In genomic region chr8:69821971-69822385, GRCm38 (mm10) we compare ENCODE assay signal across 8 mouse cellular contexts. TPM values are rescaled to one million over a fixed set of nuclear protein-coding genes. Genes with fewer than 3 reads are reported as not detected.
A peak's percentile ranks its signal among the peaks of the same experiment; 100 is the strongest.
DNase-seq lines count a peak whose midpoint lies in the region; ATAC-seq and TF ChIP-seq lines count a peak whose summit lies in the region.

No protein-coding gene starts in this region.

- no peak for TF ChIP-seq CTCF in heart, adult 2 months (IDR thresholded peaks at IDR 0.05)
- TF ChIP-seq CTCF in MEL (IDR thresholded peaks at IDR 0.05 in 2 of 3, conservative IDR thresholded peaks at IDR 0.05 in 1 of 3; ENCODE audit: control insufficient read depth in 1 of 3, insufficient read depth in 1 of 3, low read depth in 2 of 3, low read length in 3 of 3, poor library complexity in 1 of 3, severe bottlenecking in 1 of 3) = no peak
- TF ChIP-seq CTCF in intestine, postnatal 0 days (IDR thresholded peaks at IDR 0.05; ENCODE audit: low read depth) = no peak

- peaks cover 2% of the 10 kb centered on the region; the same call in 1 of the 2 replicates for H3K4me1 ChIP-seq in heart, adult 2 months (ENCODE audit: control insufficient read depth, insufficient read depth, low read length)
- 0 out of 4 replicates have a peak, but pooled peaks cover 0 to 2% of the 10 kb centered on the region in 2 experiments for H3K4me1 ChIP-seq in MEL (ENCODE audit: control insufficient read depth in 1 of 2, insufficient read depth in 2 of 2, low read length in 2 of 2)
- H3K4me1 ChIP-seq in embryonic facial prominence, embryonic 15.5 days = peaks cover 29% of the 10 kb centered on the region
- H3K4me1 ChIP-seq in intestine, postnatal 0 days (replicated peaks; ENCODE audit: control insufficient read depth, insufficient read depth, low read length) = no peaks in the 10 kb centered on the region
- H3K4me1 ChIP-seq in lung, embryonic 16.5 days (replicated peaks; ENCODE audit: control insufficient read depth, insufficient read depth, low read length) = peaks cover 4% of the 10 kb centered on the region
- H3K4me1 ChIP-seq in stomach, embryonic 14.5 days (ENCODE audit: control insufficient read depth, insufficient read depth, low read length) = 0 out of 2 replicates have a peak, but pooled peaks cover 4% of the 10 kb centered on the region

- peak overlapping the region; percentile 56 for H3K9ac ChIP-seq in heart, adult 2 months (ENCODE audit: low read depth, low read length)
- peak overlapping the region; percentile 55 for H3K9ac ChIP-seq in MEL (ENCODE audit: control insufficient read depth, low read depth, low read length, poor library complexity, severe bottlenecking)
- peak overlapping the region; percentile 69 for H3K9ac ChIP-seq in embryonic facial prominence, embryonic 15.5 days
- peak overlapping the region; percentile 53 for H3K9ac ChIP-seq in intestine, postnatal 0 days (ENCODE audit: low read depth, low read length)
- H3K9ac ChIP-seq in lung, embryonic 16.5 days (ENCODE audit: low read length) = peak overlapping the region; percentile 69
- 0 out of 2 replicates have a peak overlapping the region, but pooled peaks have one; percentile 22 for H3K9ac ChIP-seq in stomach, embryonic 14.5 days (replicated peaks; ENCODE audit: low read depth, low read length)

- H3K36me3 ChIP-seq in heart, adult 2 months (ENCODE audit: control insufficient read depth, insufficient read depth, low read length) = no peaks in the 10 kb centered on the region
- H3K36me3 ChIP-seq in MEL (ENCODE audit: control insufficient read depth in 1 of 2, insufficient read depth in 2 of 2, low read length in 2 of 2) = no peaks in the 10 kb centered on the region; a peak in 1 of 4 replicates
- peaks cover 19% of the 10 kb centered on the region; the same call in 1 of the 2 replicates for H3K36me3 ChIP-seq in embryonic facial prominence, embryonic 15.5 days
- H3K36me3 ChIP-seq in intestine, postnatal 0 days (ENCODE audit: control insufficient read depth, insufficient read depth) = peaks cover 14% of the 10 kb centered on the region; the same call in 1 of the 2 replicates
- 0 out of 2 replicates have a peak, but pooled peaks cover 3% of the 10 kb centered on the region for H3K36me3 ChIP-seq in lung, embryonic 16.5 days (ENCODE audit: control insufficient read depth, insufficient read depth, low read length)
- peaks cover 14% of the 10 kb centered on the region for H3K36me3 ChIP-seq in stomach, embryonic 14.5 days (ENCODE audit: control insufficient read depth, insufficient read depth, low read length)

- TF ChIP-seq RAD21 in MEL (IDR thresholded peaks at IDR 0.05; ENCODE audit: low read depth, low read length) = no peak

- no peaks in the 10 kb centered on the region for H3K9me3 ChIP-seq in MEL (replicated peaks; ENCODE audit: insufficient read depth, low read length)
- no peaks in the 10 kb centered on the region for H3K9me3 ChIP-seq in embryonic facial prominence, embryonic 15.5 days (replicated peaks)
- H3K9me3 ChIP-seq in intestine, postnatal 0 days (ENCODE audit: control insufficient read depth) = no peaks in the 10 kb centered on the region
- no peaks in the 10 kb centered on the region for H3K9me3 ChIP-seq in lung, embryonic 16.5 days (ENCODE audit: control insufficient read depth, low read length)
- no peaks in the 10 kb centered on the region for H3K9me3 ChIP-seq in stomach, embryonic 14.5 days (ENCODE audit: control insufficient read depth, low read depth, low read length)

- intact Hi-C loops in heart, adult 2 months (cut with DNase I) = no loop called here

- TF ChIP-seq POLR2A in heart, adult 2 months (IDR thresholded peaks at IDR 0.05; ENCODE audit: insufficient read depth, low read depth, low read length) = no peak
- 0 out of 4 replicates have a peak, but pooled peaks of 1 of the 2 experiments have one; percentile 21 for TF ChIP-seq POLR2A in MEL (IDR thresholded peaks at IDR 0.05; ENCODE audit: control insufficient read depth in 1 of 2, insufficient read depth in 1 of 2, low read depth in 1 of 2, low read length in 2 of 2, poor library complexity in 1 of 2)

- no peaks in the 10 kb centered on the region for H3K79me2 ChIP-seq in heart, adult 2 months (replicated peaks; ENCODE audit: control insufficient read depth, insufficient read depth, low read length)
- H3K79me2 ChIP-seq in MEL (ENCODE audit: control insufficient read depth, insufficient read depth, low read length, poor library complexity) = no peaks in the 10 kb centered on the region; the same call in 1 of the 2 replicates

- no peak for DNase-seq in heart, adult 2 months
- DNase-seq in heart, adult 9 months (ENCODE audit: low spot score in 2 of 2) = no peak
- peak; percentile 43 for DNase-seq in MEL (ENCODE audit: low read depth, low spot score)
- no peak for DNase-seq in gastrocnemius, postnatal 4 days (ENCODE audit: low spot score in 2 of 2)

- no peak overlapping the region for H3K27ac ChIP-seq in heart, adult 2 months
- H3K27ac ChIP-seq in MEL (ENCODE audit: control insufficient read depth, low read depth, low read length) = peak overlapping the region; percentile 16; the same call in 1 of the 2 replicates
- H3K27ac ChIP-seq in embryonic facial prominence, embryonic 15.5 days (replicated peaks) = no peak overlapping the region
- H3K27ac ChIP-seq in intestine, postnatal 0 days (ENCODE audit: low read depth, low read length) = no peak overlapping the region
- peak overlapping the region; percentile 15; the same call in 1 of the 2 replicates for H3K27ac ChIP-seq in lung, embryonic 16.5 days (ENCODE audit: low read length)
- H3K27ac ChIP-seq in stomach, embryonic 14.5 days (ENCODE audit: low read length) = peak overlapping the region; percentile 29; the same call in 1 of the 2 replicates

- H3K27me3 ChIP-seq in heart, adult 2 months (ENCODE audit: control insufficient read depth, insufficient read depth, low read length) = no peaks in the 10 kb centered on the region
- no peaks in the 10 kb centered on the region for H3K27me3 ChIP-seq in MEL (ENCODE audit: control insufficient read depth in 1 of 2, insufficient read depth in 2 of 2, low read length in 2 of 2)
- H3K27me3 ChIP-seq in embryonic facial prominence, embryonic 15.5 days = no peaks in the 10 kb centered on the region
- no peaks in the 10 kb centered on the region for H3K27me3 ChIP-seq in intestine, postnatal 0 days (replicated peaks; ENCODE audit: control insufficient read depth, insufficient read depth, low read length)
- no peaks in the 10 kb centered on the region for H3K27me3 ChIP-seq in lung, embryonic 16.5 days (ENCODE audit: control insufficient read depth, insufficient read depth, low read depth, low read length)
- no peaks in the 10 kb centered on the region for H3K27me3 ChIP-seq in stomach, embryonic 14.5 days (ENCODE audit: control insufficient read depth, insufficient read depth, low read length)

- peak; percentile 26; the same call in 1 of the 2 replicates for ATAC-seq in embryonic facial prominence, embryonic 15.5 days (ENCODE audit: insufficient number of reproducible peaks, low FRiP score, low TSS enrichment, low read depth)
- peak; percentile 18; the same call in 1 of the 2 replicates for ATAC-seq in intestine, postnatal 0 days
- ATAC-seq in lung, embryonic 16.5 days (ENCODE audit: low read depth) = peak; percentile 60
- ATAC-seq in stomach, embryonic 14.5 days (ENCODE audit: insufficient number of reproducible peaks, insufficient read depth, low FRiP score, low read depth) = peak; percentile 75

- H3K4me2 ChIP-seq in embryonic facial prominence, embryonic 15.5 days (replicated peaks) = peak overlapping the region; percentile 88
- H3K4me2 ChIP-seq in intestine, postnatal 0 days (replicated peaks; ENCODE audit: low read depth) = peak overlapping the region; percentile 95
- H3K4me2 ChIP-seq in lung, embryonic 16.5 days (ENCODE audit: low read depth, low read length) = peak overlapping the region; percentile 92
- peak overlapping the region; percentile 72 for H3K4me2 ChIP-seq in stomach, embryonic 14.5 days (replicated peaks; ENCODE audit: low read depth, low read length)

- TF ChIP-seq EP300 in heart, adult 2 months (IDR thresholded peaks at IDR 0.05; ENCODE audit: insufficient read depth, low read depth, low read length) = no peak
- no peak for TF ChIP-seq EP300 in MEL (IDR thresholded peaks at IDR 0.05; ENCODE audit: low read depth in 1 of 2, low read length in 2 of 2)

- WGBS in heart, adult 2 months = under 1% methylated on average over 14 of the region's 22 CpGs
- WGBS in embryonic facial prominence, embryonic 15.5 days = 3% methylated on average over 19 of the region's 22 CpGs
- 0% methylated on average over 11 of the region's 22 CpGs for WGBS in intestine, postnatal 0 days
- WGBS in lung, embryonic 16.5 days = 0% methylated on average over 13 of the region's 22 CpGs
- 0% methylated on average over 16 of the region's 22 CpGs for WGBS in stomach, embryonic 14.5 days

- H3K4me3 ChIP-seq in heart, adult 2 months = no peak overlapping the region
- peak overlapping the region; percentile 26 to 30; a peak in 3 of 4 replicates for H3K4me3 ChIP-seq in MEL (ENCODE audit: control insufficient read depth in 1 of 2, insufficient read depth in 1 of 2, low read depth in 2 of 2, low read length in 2 of 2)
- H3K4me3 ChIP-seq in embryonic facial prominence, embryonic 15.5 days (replicated peaks) = peak overlapping the region; percentile 67
- H3K4me3 ChIP-seq in intestine, postnatal 0 days (ENCODE audit: low read depth, low read length) = peak overlapping the region; percentile 55
- peak overlapping the region; percentile 60 for H3K4me3 ChIP-seq in lung, embryonic 16.5 days (ENCODE audit: low read length)
- H3K4me3 ChIP-seq in stomach, embryonic 14.5 days (ENCODE audit: low read depth, low read length) = peak overlapping the region; percentile 57

RNA-seq across cellular contexts. Expression of gene Lpar2, which starts 0.3 kb away (rescaled TPM):
- under 1 TPM; 0.18 to 0.25 TPM for total RNA-seq in heart, adult 2 months (2021)
- polyA plus RNA-seq in heart, adult 2 months (2012; rRNA removed) = 0.32 and 0.53 TPM in 2 replicates
- 0.77 and 0.85 TPM in 2 replicates for total RNA-seq in MEL (2012; rRNA removed)
- polyA plus RNA-seq in MEL (2012; ENCODE audit: insufficient read depth in 1 of 2, insufficient read length in 2 of 2, low read depth in 1 of 2, low replicate concordance in 2 of 2, missing spikeins in 1 of 2) = 1 to 10 TPM in 1 of 2 experiments, not detected in 1; 2.8 TPM
- 0.33 and 0.54 TPM in 2 replicates for polyA plus RNA-seq in embryonic facial prominence, embryonic 15.5 days (2015; fragmentation: Nextera tagmentation; extraction: Ambion mirVana)
- 0.18 and 0.24 TPM in 2 replicates for polyA plus RNA-seq in intestine, postnatal 0 days (2015; fragmentation: Nextera tagmentation; extraction: Ambion mirVana)
- 0.45 and 0.48 TPM in 2 replicates for polyA plus RNA-seq in lung, embryonic 16.5 days (2015; fragmentation: Nextera tagmentation; extraction: Ambion mirVana)
- 1.2 and 1.6 TPM in 2 replicates for polyA plus RNA-seq in stomach, embryonic 14.5 days (2014; fragmentation: Nextera tagmentation; extraction: Ambion mirVana)
- under 1 TPM; 0.22 to 0.31 TPM for total RNA-seq in gastrocnemius, postnatal 4 days (2021)

RNA-seq across cellular contexts. Expression of gene Pbx4, which starts 10.3 kb away (rescaled TPM):
- total RNA-seq in heart, adult 2 months (2021) = under 1 TPM; 0.23 to 0.37 TPM
- 0.61 and 0.68 TPM in 2 replicates for polyA plus RNA-seq in heart, adult 2 months (2012; rRNA removed)
- 7.2 and 9.3 TPM in 2 replicates for total RNA-seq in MEL (2012; rRNA removed)
- 10 to 100 TPM in 1 of 2 experiments, not detected in 1; 15.6 TPM for polyA plus RNA-seq in MEL (2012; ENCODE audit: insufficient read depth in 1 of 2, insufficient read length in 2 of 2, low read depth in 1 of 2, low replicate concordance in 2 of 2, missing spikeins in 1 of 2)
- polyA plus RNA-seq in embryonic facial prominence, embryonic 15.5 days (2015; fragmentation: Nextera tagmentation; extraction: Ambion mirVana) = 9.6 and 19.4 TPM in 2 replicates
- polyA plus RNA-seq in intestine, postnatal 0 days (2015; fragmentation: Nextera tagmentation; extraction: Ambion mirVana) = 2.7 and 4.7 TPM in 2 replicates
- 13.4 and 17.1 TPM in 2 replicates for polyA plus RNA-seq in lung, embryonic 16.5 days (2015; fragmentation: Nextera tagmentation; extraction: Ambion mirVana)
- 5.9 and 8.8 TPM in 2 replicates for polyA plus RNA-seq in stomach, embryonic 14.5 days (2014; fragmentation: Nextera tagmentation; extraction: Ambion mirVana)
- 1 to 10 TPM; 1.4 to 1.9 TPM for total RNA-seq in gastrocnemius, postnatal 4 days (2021)

RNA-seq across cellular contexts. Expression of gene Gmip, which starts 13.5 kb away (rescaled TPM):
- total RNA-seq in heart, adult 2 months (2021) = 1 to 10 TPM; 4.6 to 4.8 TPM
- polyA plus RNA-seq in heart, adult 2 months (2012; rRNA removed) = 6.6 and 10.9 TPM in 2 replicates
- 21.8 and 26.0 TPM in 2 replicates for total RNA-seq in MEL (2012; rRNA removed)
- polyA plus RNA-seq in MEL (2012; ENCODE audit: insufficient read depth in 1 of 2, insufficient read length in 2 of 2, low read depth in 1 of 2, low replicate concordance in 2 of 2, missing spikeins in 1 of 2) = 10 to 100 TPM in 1 of 2 experiments, not detected in 1; 52.4 TPM
- polyA plus RNA-seq in embryonic facial prominence, embryonic 15.5 days (2015; fragmentation: Nextera tagmentation; extraction: Ambion mirVana) = 9.4 and 9.5 TPM in 2 replicates
- 7.5 and 7.8 TPM in 2 replicates for polyA plus RNA-seq in intestine, postnatal 0 days (2015; fragmentation: Nextera tagmentation; extraction: Ambion mirVana)
- polyA plus RNA-seq in lung, embryonic 16.5 days (2015; fragmentation: Nextera tagmentation; extraction: Ambion mirVana) = 7.1 and 7.9 TPM in 2 replicates
- polyA plus RNA-seq in stomach, embryonic 14.5 days (2014; fragmentation: Nextera tagmentation; extraction: Ambion mirVana) = 7.1 and 11.9 TPM in 2 replicates
- 10 to 100 TPM; 10.3 to 11.6 TPM for total RNA-seq in gastrocnemius, postnatal 4 days (2021)

RNA-seq across cellular contexts. Expression of gene Zfp866, which starts 31.0 kb away (rescaled TPM):
- total RNA-seq in heart, adult 2 months (2021) = 10 to 100 TPM; 15.6 to 16.1 TPM
- 8.5 and 16.0 TPM in 2 replicates for polyA plus RNA-seq in heart, adult 2 months (2012; rRNA removed)
- total RNA-seq in MEL (2012; rRNA removed) = 10.5 and 12.3 TPM in 2 replicates
- 10 to 100 TPM in 1 of 2 experiments, not detected in 1; 11.7 TPM for polyA plus RNA-seq in MEL (2012; ENCODE audit: insufficient read depth in 1 of 2, insufficient read length in 2 of 2, low read depth in 1 of 2, low replicate concordance in 2 of 2, missing spikeins in 1 of 2)
- polyA plus RNA-seq in embryonic facial prominence, embryonic 15.5 days (2015; fragmentation: Nextera tagmentation; extraction: Ambion mirVana) = 28.2 and 30.6 TPM in 2 replicates
- polyA plus RNA-seq in intestine, postnatal 0 days (2015; fragmentation: Nextera tagmentation; extraction: Ambion mirVana) = 6.1 and 6.5 TPM in 2 replicates
- 26.7 and 27.9 TPM in 2 replicates for polyA plus RNA-seq in lung, embryonic 16.5 days (2015; fragmentation: Nextera tagmentation; extraction: Ambion mirVana)
- 35.3 and 35.4 TPM in 2 replicates for polyA plus RNA-seq in stomach, embryonic 14.5 days (2014; fragmentation: Nextera tagmentation; extraction: Ambion mirVana)
- 10 to 100 TPM; 18.9 to 21.5 TPM for total RNA-seq in gastrocnemius, postnatal 4 days (2021)

RNA-seq across cellular contexts. Expression of gene Atp13a1, which starts 31.0 kb away (rescaled TPM):
- 10 to 100 TPM; 12.9 to 14.7 TPM for total RNA-seq in heart, adult 2 months (2021)
- 25.7 and 26.5 TPM in 2 replicates for polyA plus RNA-seq in heart, adult 2 months (2012; rRNA removed)
- total RNA-seq in MEL (2012; rRNA removed) = 50.9 and 52.4 TPM in 2 replicates
- polyA plus RNA-seq in MEL (2012; ENCODE audit: insufficient read depth in 1 of 2, insufficient read length in 2 of 2, low read depth in 1 of 2, low replicate concordance in 2 of 2, missing spikeins in 1 of 2) = 10 to 100 TPM in 1 of 2 experiments, not detected in 1; 83.7 TPM
- polyA plus RNA-seq in embryonic facial prominence, embryonic 15.5 days (2015; fragmentation: Nextera tagmentation; extraction: Ambion mirVana) = 46.5 and 51.9 TPM in 2 replicates
- 18.6 and 20.5 TPM in 2 replicates for polyA plus RNA-seq in intestine, postnatal 0 days (2015; fragmentation: Nextera tagmentation; extraction: Ambion mirVana)
- polyA plus RNA-seq in lung, embryonic 16.5 days (2015; fragmentation: Nextera tagmentation; extraction: Ambion mirVana) = 41.8 and 45.8 TPM in 2 replicates
- polyA plus RNA-seq in stomach, embryonic 14.5 days (2014; fragmentation: Nextera tagmentation; extraction: Ambion mirVana) = 45.7 and 45.9 TPM in 2 replicates
- total RNA-seq in gastrocnemius, postnatal 4 days (2021) = 10 to 100 TPM; 21.3 to 22.3 TPM

Comparison
In these comparisons a context has a peak if more than half of its experiments do, and no peak if none do; other contexts are left out.
1. H3K27ac ChIP-seq: peak in MEL (single experiment), lung, embryonic 16.5 days (single experiment) and stomach, embryonic 14.5 days (single experiment); none in heart, adult 2 months (single experiment), embryonic facial prominence, embryonic 15.5 days (single experiment) and intestine, postnatal 0 days (single experiment).
2. ATAC-seq: peak in every context shown above with its lines; median percentile 75 in stomach, embryonic 14.5 days; 60 in lung, embryonic 16.5 days; 26 in embryonic facial prominence, embryonic 15.5 days; 18 in intestine, postnatal 0 days.
3. Peak in every context shown above with its lines, with median percentiles within 50 percentile points of each other: H3K9ac ChIP-seq and H3K4me2 ChIP-seq.